Mouse (Mus musculus) forebrain, embryonic 11.5 days (tissue): Measurements from ENCODE around the gene Tmem247. TPM values are rescaled to one million over a fixed set of nuclear protein-coding genes. Genes with fewer than 3 reads are reported as not detected.

ENCODE experiments used
- ATAC-seq: fragments of 200-750 bp; cut with Nextera tagmentation; replicated peaks from 2 replicates; pipeline ENCODE4 v1.8.0; 2017; ENCODE audit warnings: moderate TSS enrichment; ENCODE audit not compliant: low FRiP score
- DNase-seq: peaks from one replicate; pipeline ENCODE4 v3.0.0-alpha.2; 2017; ENCODE audit warnings: low spot score
- H3K27ac ChIP-seq: fragments of 300-500 bp; sonication (generic); 2 replicates; pipeline ENCODE4 v1.5.1; 2014; ENCODE audit warnings: low read depth, low read length
- H3K27me3 ChIP-seq: fragments of 300-500 bp; sonication (generic); 2 replicates; pipeline ENCODE4 v1.6.1; 2014; ENCODE audit warnings: mild to moderate bottlenecking, low read length, mixed read lengths; ENCODE audit not compliant: control insufficient read depth, insufficient read depth
- H3K36me3 ChIP-seq: fragments of 300-500 bp; sonication (generic); 2 replicates; pipeline ENCODE4 v1.6.1; 2014; ENCODE audit warnings: mild to moderate bottlenecking, low read length, moderate library complexity, mixed read lengths; ENCODE audit not compliant: control insufficient read depth, insufficient read depth
- H3K4me1 ChIP-seq: fragments of 300-500 bp; sonication (generic); replicated peaks from 2 replicates; pipeline ENCODE4 v1.6.1; 2014; ENCODE audit warnings: low read length, mixed read lengths; ENCODE audit not compliant: control insufficient read depth, insufficient read depth
- H3K4me2 ChIP-seq: fragments of 300-500 bp; sonication (generic); 2 replicates; pipeline ENCODE4 v1.6.1; 2014; ENCODE audit warnings: low read depth, mild to moderate bottlenecking, low read length, moderate library complexity, mixed read lengths; ENCODE audit not compliant: severe bottlenecking
- H3K4me3 ChIP-seq: fragments of 300-500 bp; sonication (generic); 2 replicates; pipeline ENCODE4 v1.5.1; 2014; ENCODE audit warnings: low read depth, low read length
- H3K9ac ChIP-seq: fragments of 300-500 bp; sonication (generic); 2 replicates; pipeline ENCODE4 v1.6.1; 2014; ENCODE audit warnings: low read length
- H3K9me3 ChIP-seq: fragments of 300-500 bp; sonication (generic); 2 replicates; pipeline ENCODE4 v1.6.1; 2016; ENCODE audit warnings: low read length, mixed read lengths; ENCODE audit not compliant: control insufficient read depth
- whole genome bisulfite sequencing: fragments of 180-500 bp; shearing (Covaris S2); extraction: QIAGEN DNeasy Blood & Tissue Kit; methylation state at CpG from one replicate; pipeline ENCODE4 v1.1.7; 2014; 5-methylcytosine and 5-hydroxymethylcytosine counted together
- polyA plus RNA-seq: library from polyadenylated mRNA; unstranded; fragments of >200 nt; fragmentation: Nextera tagmentation; extraction: Ambion mirVana; gene quantifications from 2 replicates; pipeline ENCODE4 v1.2.1, GENCODE M21; 2014

The Tmem247 gene
- polyA plus RNA-seq, 1 experiment from 2014 or later, result not detected

DNA sequence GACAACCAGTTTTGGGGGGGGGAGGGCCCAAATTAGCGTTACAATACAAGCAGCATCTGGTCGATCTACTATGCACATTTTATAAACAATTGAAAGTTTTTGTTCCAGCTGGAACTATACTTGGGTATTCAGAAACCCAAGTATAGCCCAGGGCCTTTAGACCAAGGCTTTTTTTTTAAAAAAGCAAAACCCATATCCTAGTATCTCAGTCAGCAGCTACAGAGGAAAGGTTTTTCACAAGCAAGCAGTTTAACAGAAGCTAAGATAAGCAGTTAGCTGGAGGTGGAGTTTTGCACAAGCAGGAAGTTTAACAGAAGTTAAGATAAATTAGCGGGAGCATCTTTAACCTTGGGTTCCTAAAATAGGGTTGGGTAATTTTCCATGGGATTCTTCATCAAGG is 9.7 kb downstream of the Tmem247 start:
- H3K9me3 ChIP-seq, result peaks cover 2% of the 10 kb centered on the region; the same call in 1 of the 2 replicates
- no peak overlapping the region for H3K27ac ChIP-seq
- ATAC-seq (no peak), DNase-seq (no peak)
- no peaks in the 10 kb centered on the region for H3K36me3 ChIP-seq
- no peak overlapping the region for H3K4me3 ChIP-seq
- WGBS, result 88% methylated on average over 3 of the region's 3 CpGs
- H3K9ac ChIP-seq, result no peak overlapping the region
- H3K27me3 ChIP-seq, result no peaks in the 10 kb centered on the region
- H3K4me1 ChIP-seq, result 0 out of 2 replicates have a peak, but pooled peaks cover 2% of the 10 kb centered on the region
- H3K4me2 ChIP-seq, result no peak overlapping the region

DNA sequence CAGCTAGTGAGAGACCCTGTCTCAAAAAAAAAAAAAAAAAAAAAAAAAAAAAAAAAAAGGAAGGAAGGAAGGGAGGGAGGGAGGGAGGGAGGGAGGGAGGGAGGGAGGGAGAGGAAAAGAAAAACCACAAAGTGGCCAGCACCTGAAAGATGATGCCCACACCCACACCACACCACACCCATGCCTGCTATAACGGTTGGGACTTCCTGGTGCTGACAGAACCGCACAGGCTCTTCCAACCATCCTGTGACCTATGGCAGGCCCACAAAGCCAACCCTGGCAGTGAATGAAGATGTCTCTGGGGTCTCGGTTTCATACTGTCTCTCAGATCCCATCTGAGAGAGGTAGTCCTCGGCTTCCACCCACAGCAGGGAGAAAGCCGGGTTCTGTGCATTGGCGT is 12.2 kb downstream of the Tmem247 start:
- Histone ChIP-seq H3K9ac (no peak overlapping the region), H3K27me3 (no peaks in the 10 kb centered on the region), H3K27ac (no peak overlapping the region), H3K36me3 (no peaks in the 10 kb centered on the region), H3K9me3 (peaks cover 2% of the 10 kb centered on the region; the same call in 1 of the 2 replicates), H3K4me2 (no peak overlapping the region), H3K4me3 (no peak overlapping the region), H3K4me1 (peaks cover 2% of the 10 kb centered on the region; the same call in 1 of the 2 replicates)
- ATAC-seq (no peak), DNase-seq (no peak)
- 85% methylated on average over 6 of the region's 6 CpGs for WGBS

GRCm38 (mm10) chr17:86929981-86930380 is 12.8 kb downstream of the Tmem247 start:
- DNase-seq (no peak), ATAC-seq (no peak)
- H3K9ac ChIP-seq, result no peak overlapping the region
- H3K36me3 ChIP-seq, result no peaks in the 10 kb centered on the region
- no peaks in the 10 kb centered on the region for H3K27me3 ChIP-seq
- H3K4me3 ChIP-seq, result no peak overlapping the region
- H3K4me1 ChIP-seq, result peaks cover 2% of the 10 kb centered on the region; the same call in 1 of the 2 replicates
- H3K4me2 ChIP-seq, result no peak overlapping the region
- no peak overlapping the region for H3K27ac ChIP-seq
- peaks cover 2% of the 10 kb centered on the region; the same call in 1 of the 2 replicates for H3K9me3 ChIP-seq

DNA sequence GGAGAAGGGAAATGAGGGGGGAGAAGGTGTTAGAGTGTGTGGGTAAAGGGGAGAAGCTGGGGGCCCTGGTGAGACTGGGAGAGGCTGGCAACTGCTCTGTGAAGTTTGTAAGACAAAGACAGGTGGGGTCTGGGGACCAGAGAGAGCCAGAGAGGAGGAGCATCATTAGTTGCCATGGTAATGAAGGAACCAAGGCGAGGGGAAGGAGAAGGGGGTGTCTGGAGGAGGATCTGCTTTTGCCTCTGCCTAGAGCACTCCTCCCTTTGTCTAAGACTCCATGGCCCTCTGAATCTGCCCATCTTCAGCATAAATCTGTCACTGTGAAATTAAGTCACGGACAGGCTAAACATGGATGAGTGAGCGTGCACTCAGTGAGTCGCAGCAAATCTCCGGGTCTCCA is 15.7 kb downstream of the Tmem247 start:
- no peaks in the 10 kb centered on the region for H3K9me3 ChIP-seq
- 32% methylated on average over 5 of the region's 5 CpGs for WGBS
- H3K27me3 ChIP-seq, result no peaks in the 10 kb centered on the region
- H3K36me3 ChIP-seq, result no peaks in the 10 kb centered on the region
- no peak overlapping the region for H3K4me3 ChIP-seq
- no peak overlapping the region for H3K27ac ChIP-seq
- H3K9ac ChIP-seq, result no peak overlapping the region
- ATAC-seq (no peak), DNase-seq (no peak)
- H3K4me1 ChIP-seq, result peaks cover 4% of the 10 kb centered on the region
- H3K4me2 ChIP-seq, result no peak overlapping the region

DNA sequence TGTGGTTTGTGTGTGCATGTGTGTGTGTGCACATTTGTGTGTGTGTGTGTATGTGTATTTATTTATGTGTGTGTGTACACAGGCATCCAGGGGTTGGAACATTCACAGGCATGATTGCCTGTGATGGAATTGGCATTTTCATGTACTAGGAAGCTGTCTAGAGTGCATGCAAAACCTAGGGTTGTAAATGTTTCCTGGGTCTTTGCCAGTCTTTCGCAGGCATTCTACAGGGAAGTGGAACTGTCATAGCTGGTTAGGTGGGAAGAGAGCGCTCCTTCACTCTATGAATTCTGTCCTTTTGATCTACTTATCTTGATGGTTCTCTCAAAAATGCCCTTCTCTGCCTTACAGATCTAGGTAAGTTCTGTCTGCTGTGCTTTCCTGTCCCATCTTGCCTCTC is 19.9 kb downstream of the Tmem247 start:
- H3K9ac ChIP-seq, result no peak overlapping the region; the same call in 1 of the 2 replicates
- H3K4me1 ChIP-seq, result peaks cover 2% of the 10 kb centered on the region
- H3K27ac ChIP-seq, result no peak overlapping the region
- no peaks in the 10 kb centered on the region for H3K27me3 ChIP-seq
- H3K9me3 ChIP-seq, result no peaks in the 10 kb centered on the region
- H3K4me3 ChIP-seq, result 0 out of 2 replicates have a peak overlapping the region, but pooled peaks have one; percentile 29
- H3K36me3 ChIP-seq, result no peaks in the 10 kb centered on the region
- DNase-seq (no peak), ATAC-seq (no peak)
- no peak overlapping the region; the same call in 1 of the 2 replicates for H3K4me2 ChIP-seq
- 85% methylated on average over 2 of the region's 2 CpGs for WGBS

GRCm38 (mm10) chr17:86937497-86938155 is 20.5 kb downstream of the Tmem247 start:
- H3K4me2 ChIP-seq, result peak overlapping the region; percentile 55
- peak overlapping the region; percentile 29 for H3K4me3 ChIP-seq
- H3K9ac ChIP-seq, result peak overlapping the region; percentile 40
- 3% methylated on average over 20 of the region's 20 CpGs for WGBS
- no peaks in the 10 kb centered on the region for H3K36me3 ChIP-seq
- ATAC-seq (peak; percentile 91), DNase-seq (peak; percentile 84)
- H3K27ac ChIP-seq, result no peak overlapping the region
- H3K9me3 ChIP-seq, result no peaks in the 10 kb centered on the region
- peaks cover 2% of the 10 kb centered on the region for H3K4me1 ChIP-seq
- H3K27me3 ChIP-seq, result no peaks in the 10 kb centered on the region

GRCm38 (mm10) chr17:86938683-86939082 is 21.5 kb downstream of the Tmem247 start:
- no peak overlapping the region for H3K4me3 ChIP-seq
- H3K4me1 ChIP-seq, result peaks cover 2% of the 10 kb centered on the region; the same call in 1 of the 2 replicates
- DNase-seq (no peak), ATAC-seq (no peak)
- 62% methylated on average over 7 of the region's 7 CpGs for WGBS
- no peaks in the 10 kb centered on the region for H3K9me3 ChIP-seq
- H3K9ac ChIP-seq, result no peak overlapping the region
- H3K27me3 ChIP-seq, result no peaks in the 10 kb centered on the region
- H3K4me2 ChIP-seq, result no peak overlapping the region
- H3K27ac ChIP-seq, result no peak overlapping the region
- no peaks in the 10 kb centered on the region for H3K36me3 ChIP-seq

DNA sequence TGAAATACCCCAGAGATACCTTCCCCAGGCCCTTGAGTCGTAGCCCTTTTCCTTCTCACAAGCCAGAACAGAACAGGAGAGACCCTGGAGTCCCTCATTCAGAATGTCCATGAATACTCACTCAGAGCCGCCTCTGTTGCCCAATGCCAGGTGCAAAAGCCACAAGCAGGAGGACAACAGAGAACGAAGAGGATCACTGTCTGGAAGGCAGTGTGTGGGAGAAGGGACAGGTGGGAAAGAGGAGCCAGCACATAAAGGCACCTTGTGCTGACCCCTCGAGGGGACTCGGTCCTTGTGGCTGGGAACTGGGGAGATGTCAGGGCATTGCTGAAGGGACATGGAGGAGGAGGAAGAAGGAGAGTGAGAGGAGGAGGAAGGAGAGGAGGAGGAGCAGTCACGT is 25.0 kb downstream of the Tmem247 start:
- Histone ChIP-seq H3K36me3 (no peaks in the 10 kb centered on the region), H3K27me3 (no peaks in the 10 kb centered on the region), H3K27ac (no peak overlapping the region), H3K4me3 (no peak overlapping the region), H3K4me1 (peaks cover 2% of the 10 kb centered on the region; the same call in 1 of the 2 replicates), H3K9me3 (no peaks in the 10 kb centered on the region), H3K4me2 (no peak overlapping the region), H3K9ac (no peak overlapping the region)
- no peak for ATAC-seq
- 79% methylated on average over 6 of the region's 6 CpGs for WGBS
- DNase-seq, result no peak

- DNase-seq (no peak), ATAC-seq (no peak)
- WGBS, result 90% methylated on average over 6 of the region's 6 CpGs
- Histone ChIP-seq H3K4me1 (no peaks in the 10 kb centered on the region), H3K4me2 (no peak overlapping the region), H3K9ac (no peak overlapping the region), H3K27me3 (no peaks in the 10 kb centered on the region), H3K9me3 (no peaks in the 10 kb centered on the region), H3K4me3 (no peak overlapping the region), H3K27ac (no peak overlapping the region), H3K36me3 (no peaks in the 10 kb centered on the region)
Observed at GRCm38 (mm10) chr17:86943158-86943557, 26.0 kb downstream of the Tmem247 start.
